Mouse (Mus musculus) kidney, embryonic 16.5 days (tissue): ENCODE data around the gene Vwa8. TPM values are rescaled to one million over a fixed set of nuclear protein-coding genes. Genes with fewer than 3 reads are reported as not detected.

Experiments used
- ATAC-seq: fragments of 200-750 bp; cut with Nextera tagmentation; 2 replicates; pipeline ENCODE4 v1.8.0; 2017; ENCODE audit warnings: moderate TSS enrichment; ENCODE audit not compliant: low FRiP score, low TSS enrichment
- H3K27ac ChIP-seq: fragments of 300-500 bp; sonication (generic); 2 replicates; pipeline ENCODE4 v1.5.1; 2014; ENCODE audit warnings: low read length
- H3K27me3 ChIP-seq: fragments of 300-500 bp; sonication (generic); 2 replicates; pipeline ENCODE4 v1.6.1; 2014; ENCODE audit warnings: low read length, control low read depth, mixed read lengths; ENCODE audit not compliant: insufficient read depth
- H3K36me3 ChIP-seq: fragments of 300-500 bp; sonication (generic); 2 replicates; pipeline ENCODE4 v1.6.1; 2014; ENCODE audit warnings: low read length, control low read depth, mixed read lengths; ENCODE audit not compliant: insufficient read depth
- H3K4me1 ChIP-seq: fragments of 300-500 bp; sonication (generic); 2 replicates; pipeline ENCODE4 v1.6.1; 2014; ENCODE audit warnings: low read length, control low read depth, mixed read lengths; ENCODE audit not compliant: insufficient read depth
- H3K4me2 ChIP-seq: fragments of 300-500 bp; sonication (generic); replicated peaks from 2 replicates; pipeline ENCODE4 v1.6.1; 2014; ENCODE audit warnings: low read depth, low read length
- H3K4me3 ChIP-seq: fragments of 300-500 bp; sonication (generic); 2 replicates; pipeline ENCODE4 v1.5.1; 2014; ENCODE audit warnings: mild to moderate bottlenecking, low read length
- H3K9ac ChIP-seq: fragments of 300-500 bp; sonication (generic); replicated peaks from 2 replicates; pipeline ENCODE4 v1.6.1; 2014; ENCODE audit warnings: low read length
- H3K9me3 ChIP-seq: fragments of 300-500 bp; sonication (generic); 2 replicates; pipeline ENCODE4 v1.6.1; 2016; ENCODE audit warnings: low read length, control low read depth
- WGBS: fragments of 180-500 bp; shearing (Covaris S2); extraction: QIAGEN DNeasy Blood & Tissue Kit; methylation state at CpG from one replicate; pipeline ENCODE4 v1.1.7; 2014; 5-methylcytosine and 5-hydroxymethylcytosine counted together
- polyA plus RNA-seq: library from polyadenylated mRNA; unstranded; fragments of >200 nt; fragmentation: Nextera tagmentation; extraction: Ambion mirVana; gene quantifications from 2 replicates; pipeline ENCODE4 v1.2.1, GENCODE M21; 2015

Gene Vwa8
- polyA plus RNA-seq, 1 experiment from 2014 or later = 16.0 TPM

GRCm38 (mm10) chr14:79089464-79089863 lies 240.6 kb downstream of the Vwa8 start:
- Histone ChIP-seq H3K27ac (peak overlapping the region; percentile 76), H3K27me3 (no peaks in the 10 kb centered on the region), H3K36me3 (peaks cover 5% of the 10 kb centered on the region), H3K4me2 (no peak overlapping the region), H3K9me3 (peaks cover 4% of the 10 kb centered on the region), H3K4me1 (peaks cover 12% of the 10 kb centered on the region), H3K4me3 (no peak overlapping the region), H3K9ac (no peak overlapping the region)
- WGBS = 38% methylated on average over 2 of the region's 2 CpGs
- peak; percentile 93 for ATAC-seq

DNA sequence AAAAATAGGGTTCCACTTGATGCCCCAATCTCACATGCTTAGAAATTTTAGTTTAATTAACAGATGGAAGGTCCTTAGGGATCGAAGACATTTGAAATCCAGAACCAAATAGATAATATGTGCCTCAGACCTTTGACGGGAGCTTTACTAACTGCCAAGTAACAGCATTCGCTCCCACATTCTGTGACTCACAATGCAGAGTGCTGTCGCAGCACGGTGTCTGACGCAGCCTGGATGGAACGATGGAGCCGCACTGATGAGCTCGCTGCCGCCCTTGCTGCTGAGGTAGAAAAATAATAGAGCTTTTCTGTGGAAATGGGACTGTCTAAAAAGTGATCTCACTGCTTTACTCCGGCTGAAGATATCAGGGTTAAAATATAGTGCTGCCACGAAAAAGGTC lies 248.3 kb downstream of the Vwa8 start:
- 92% methylated on average over 12 of the region's 12 CpGs for WGBS
- H3K27ac ChIP-seq = no peak overlapping the region
- no peaks in the 10 kb centered on the region for H3K27me3 ChIP-seq
- no peak for ATAC-seq
- no peak overlapping the region for H3K9ac ChIP-seq
- peaks cover 7% of the 10 kb centered on the region for H3K9me3 ChIP-seq
- no peaks in the 10 kb centered on the region for H3K4me1 ChIP-seq
- peaks cover 14% of the 10 kb centered on the region for H3K36me3 ChIP-seq
- no peak overlapping the region for H3K4me3 ChIP-seq
- H3K4me2 ChIP-seq = no peak overlapping the region

DNA sequence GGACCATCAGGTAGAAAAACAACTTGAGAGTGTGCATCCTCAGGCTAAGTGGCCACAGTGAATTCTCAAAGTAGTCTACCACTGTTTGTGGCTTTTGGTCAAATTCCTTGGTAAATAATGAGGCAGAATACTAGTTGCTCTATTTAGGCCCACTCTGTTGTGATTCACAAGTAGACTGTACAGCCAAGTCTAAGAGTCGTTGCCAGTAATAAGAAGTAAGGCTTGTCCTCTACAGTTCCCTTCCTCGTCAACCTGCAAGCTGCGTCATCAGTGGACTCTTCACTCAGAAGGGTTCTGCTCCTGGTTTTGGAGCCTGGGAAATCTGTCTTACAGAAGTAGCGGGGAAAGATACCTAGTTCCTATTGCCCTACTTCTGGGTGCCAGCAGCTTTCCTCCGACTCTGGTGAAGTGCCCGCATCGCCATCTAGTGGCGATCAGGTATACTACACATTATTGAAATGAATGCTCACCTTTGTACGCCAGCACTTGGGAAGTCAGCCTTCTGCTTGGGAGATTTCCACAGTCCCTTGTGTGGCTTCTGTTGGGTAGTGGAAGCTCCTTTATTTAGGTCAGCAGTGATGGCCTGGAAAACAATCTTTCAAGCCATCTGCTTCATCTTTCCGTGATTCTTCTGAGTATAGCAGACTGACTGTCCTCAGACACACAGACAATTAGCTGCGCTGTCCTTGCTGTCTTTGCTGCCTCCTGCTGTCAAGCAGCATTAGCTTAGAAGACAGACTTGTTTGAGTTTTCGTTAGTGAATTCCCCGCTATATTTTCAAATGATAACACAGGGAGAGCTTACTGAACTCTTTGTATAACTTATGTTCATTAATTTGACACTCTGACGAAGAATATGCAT lies 258.0 kb downstream of the Vwa8 start:
- H3K4me2 ChIP-seq = no peak overlapping the region; the same call in 1 of the 2 replicates
- H3K27me3 ChIP-seq = no peaks in the 10 kb centered on the region
- no peaks in the 10 kb centered on the region for H3K4me1 ChIP-seq
- WGBS = 33% methylated on average over 14 of the region's 14 CpGs
- H3K4me3 ChIP-seq = no peak overlapping the region
- 0 out of 2 replicates have a peak, but pooled peaks cover 2% of the 10 kb centered on the region for H3K36me3 ChIP-seq
- peaks cover 2% of the 10 kb centered on the region; the same call in 1 of the 2 replicates for H3K9me3 ChIP-seq
- peak; percentile 54; the same call in 1 of the 2 replicates for ATAC-seq
- H3K9ac ChIP-seq = no peak overlapping the region
- no peak overlapping the region for H3K27ac ChIP-seq

DNA sequence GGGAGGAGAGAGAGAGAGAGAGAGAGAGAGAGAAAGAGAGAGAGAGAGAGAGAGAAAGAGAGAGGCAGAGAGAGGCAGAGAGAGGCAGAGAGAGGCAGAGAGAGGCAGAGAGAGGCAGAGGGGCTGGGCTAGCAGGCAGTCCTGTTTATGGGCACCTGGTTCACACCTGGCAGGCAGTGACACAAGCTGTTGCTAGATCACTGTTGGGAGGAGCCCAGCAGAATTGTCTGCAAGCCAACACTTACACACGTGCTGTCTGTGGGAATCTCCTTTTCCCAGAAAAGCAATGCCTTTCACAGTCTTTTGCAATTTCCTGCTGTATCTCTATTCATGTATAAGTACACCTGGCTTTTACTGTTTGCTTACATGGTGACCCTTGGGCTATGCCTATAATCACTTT lies 260.5 kb downstream of the Vwa8 start:
- no peaks in the 10 kb centered on the region for H3K27me3 ChIP-seq

DNA sequence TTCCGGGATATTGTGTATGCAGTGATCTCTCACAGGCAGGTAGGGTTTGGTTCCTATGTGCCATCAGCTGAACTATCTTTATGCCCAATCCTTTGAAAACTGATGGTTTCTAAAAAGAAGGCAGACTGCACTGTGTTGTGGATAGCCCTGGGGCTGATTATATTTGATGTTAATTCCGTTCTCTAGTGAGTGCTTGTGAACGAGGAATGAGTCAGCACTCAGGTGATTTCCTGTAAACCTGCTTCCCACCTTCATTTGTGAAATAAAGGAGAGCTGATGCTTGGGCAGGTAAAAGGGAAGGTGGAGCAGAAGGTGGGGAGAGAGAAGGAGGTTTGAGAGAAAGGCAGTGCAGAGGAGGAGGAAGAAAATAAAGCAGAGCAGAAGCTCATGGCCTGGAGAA lies 261.2 kb downstream of the Vwa8 start:
- H3K27ac ChIP-seq = no peak overlapping the region
- H3K36me3 ChIP-seq = 0 out of 2 replicates have a peak, but pooled peaks cover 2% of the 10 kb centered on the region
- ATAC-seq = no peak
- no peaks in the 10 kb centered on the region for H3K4me1 ChIP-seq
- H3K27me3 ChIP-seq = no peaks in the 10 kb centered on the region
- no peak overlapping the region for H3K4me3 ChIP-seq
- peaks cover 2% of the 10 kb centered on the region; the same call in 1 of the 2 replicates for H3K9me3 ChIP-seq
- H3K4me2 ChIP-seq = no peak overlapping the region
- 49% methylated on average over 3 of the region's 3 CpGs for WGBS
- no peak overlapping the region for H3K9ac ChIP-seq

More for the DNA sequence above, 260.5 kb downstream of the Vwa8 start:
- Histone ChIP-seq H3K4me2 (no peak overlapping the region), H3K4me3 (no peak overlapping the region), H3K27ac (no peak overlapping the region), H3K4me1 (no peaks in the 10 kb centered on the region), H3K36me3 (0 out of 2 replicates have a peak, but pooled peaks cover 2% of the 10 kb centered on the region), H3K9me3 (peaks cover 2% of the 10 kb centered on the region; the same call in 1 of the 2 replicates), H3K9ac (no peak overlapping the region)
- 30% methylated on average over 1 of the region's 1 CpGs for WGBS
- no peak for ATAC-seq

DNA sequence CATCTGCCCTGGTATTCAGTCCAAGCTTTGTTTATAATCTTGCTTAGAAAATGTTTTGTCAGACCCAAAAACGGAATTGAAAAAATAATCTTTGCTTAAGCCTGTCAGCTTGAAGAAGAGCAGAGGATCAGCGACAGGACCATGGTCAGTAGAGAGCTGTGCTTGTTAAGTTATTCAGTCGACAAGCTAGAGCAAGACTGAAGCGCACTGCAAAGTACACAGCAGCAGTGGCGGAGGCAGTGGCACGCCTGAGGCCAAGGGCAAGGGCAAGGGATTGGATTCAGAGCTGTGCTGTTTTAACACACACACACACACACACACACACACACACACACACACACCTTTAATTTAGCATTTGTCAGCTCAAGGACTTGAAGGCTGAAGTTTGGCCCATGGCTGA lies 263.2 kb downstream of the Vwa8 start:
- WGBS = 75% methylated on average over 6 of the region's 6 CpGs

DNA sequence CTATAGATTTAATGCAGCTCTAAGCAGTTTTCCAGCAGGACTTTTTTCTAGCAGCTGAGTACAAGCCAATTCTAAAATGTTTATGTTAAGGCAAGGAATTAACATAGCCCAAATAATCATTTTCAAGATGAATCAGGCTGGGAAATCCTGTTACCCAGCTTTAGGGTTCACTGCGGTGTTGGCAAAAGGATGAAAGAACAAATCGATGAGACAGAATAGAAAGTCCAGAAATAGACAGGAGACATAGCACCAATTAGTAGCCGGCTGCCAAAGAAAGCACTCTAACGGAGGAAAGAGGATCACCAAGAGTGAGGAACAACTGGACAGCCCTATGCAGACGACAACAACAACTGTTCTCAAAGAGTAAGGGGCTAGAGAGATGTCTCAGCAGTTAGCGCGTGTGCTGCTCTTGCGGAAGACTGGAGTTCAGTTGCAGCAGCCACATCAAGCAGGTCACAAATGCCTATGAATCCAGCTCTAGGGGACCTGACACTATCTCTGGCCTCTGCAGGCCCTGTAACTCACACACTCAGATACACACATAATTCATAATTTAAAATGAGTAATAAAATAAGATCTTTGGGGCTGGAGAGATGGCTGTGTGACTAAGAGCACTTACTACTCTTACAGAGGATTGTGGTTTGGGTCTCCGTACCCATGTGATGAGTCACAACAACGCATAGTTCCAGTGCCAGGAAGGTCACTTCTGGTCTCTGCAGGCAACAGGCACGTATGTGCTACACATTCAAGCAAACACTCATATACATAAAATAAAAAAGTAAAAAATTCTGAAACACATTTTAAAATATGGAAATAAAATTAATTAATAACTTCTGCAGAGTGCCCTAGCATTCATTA lies 265.9 kb downstream of the Vwa8 start:
- Histone ChIP-seq H3K36me3 (no peaks in the 10 kb centered on the region), H3K9me3 (no peaks in the 10 kb centered on the region), H3K4me2 (no peak overlapping the region), H3K9ac (no peak overlapping the region), H3K27ac (no peak overlapping the region), H3K4me1 (no peaks in the 10 kb centered on the region), H3K4me3 (no peak overlapping the region), H3K27me3 (no peaks in the 10 kb centered on the region)
- no peak for ATAC-seq
- WGBS = 85% methylated on average over 11 of the region's 11 CpGs

More for the DNA sequence above, 263.2 kb downstream of the Vwa8 start:
- Histone ChIP-seq H3K36me3 (0 out of 2 replicates have a peak, but pooled peaks cover 2% of the 10 kb centered on the region), H3K9me3 (peaks cover 2% of the 10 kb centered on the region; the same call in 1 of the 2 replicates), H3K4me3 (no peak overlapping the region), H3K4me2 (no peak overlapping the region), H3K4me1 (no peaks in the 10 kb centered on the region), H3K9ac (no peak overlapping the region), H3K27ac (no peak overlapping the region), H3K27me3 (no peaks in the 10 kb centered on the region)
- no peak for ATAC-seq

GRCm38 (mm10) chr14:79118457-79118856 lies 269.6 kb downstream of the Vwa8 start:
- no peak for ATAC-seq
- H3K27ac ChIP-seq = no peak overlapping the region
- no peaks in the 10 kb centered on the region for H3K9me3 ChIP-seq
- no peak overlapping the region for H3K9ac ChIP-seq
- 93% methylated on average over 7 of the region's 7 CpGs for WGBS
- H3K4me2 ChIP-seq = no peak overlapping the region
- H3K27me3 ChIP-seq = no peaks in the 10 kb centered on the region
- H3K4me1 ChIP-seq = no peaks in the 10 kb centered on the region
- no peaks in the 10 kb centered on the region for H3K36me3 ChIP-seq
- H3K4me3 ChIP-seq = no peak overlapping the region

- Histone ChIP-seq H3K27me3 (no peaks in the 10 kb centered on the region), H3K9ac (no peak overlapping the region), H3K4me3 (no peak overlapping the region), H3K9me3 (no peaks in the 10 kb centered on the region), H3K27ac (no peak overlapping the region), H3K4me1 (no peaks in the 10 kb centered on the region), H3K4me2 (no peak overlapping the region), H3K36me3 (no peaks in the 10 kb centered on the region)
- no peak for ATAC-seq
- WGBS = 82% methylated on average over 9 of the region's 9 CpGs
Observed at GRCm38 (mm10) chr14:79119354-79119753, 270.5 kb downstream of the Vwa8 start.
